Mouse (Mus musculus) kidney, postnatal 0 days (tissue): ENCODE measurements around the gene Aacs. TPM values are rescaled to one million over a fixed set of nuclear protein-coding genes. Genes with fewer than 3 reads are reported as not detected.

Source experiments
- ATAC-seq: fragments of 200-750 bp; cut with Nextera tagmentation; replicated peaks from 2 replicates; pipeline ENCODE4 v1.8.0; 2017; ENCODE audit warnings: low read depth, moderate number of reproducible peaks, moderate TSS enrichment, moderate library complexity; ENCODE audit not compliant: low FRiP score
- DNase-seq: peaks from one replicate; pipeline ENCODE4 v3.0.0-alpha.2; 2016; ENCODE audit warnings: low spot score
- H3K27ac ChIP-seq: fragments of 300-500 bp; sonication (generic); 2 replicates; pipeline ENCODE4 v1.5.1; 2014; ENCODE audit warnings: mild to moderate bottlenecking
- H3K27me3 ChIP-seq: fragments of 300-500 bp; sonication (generic); 2 replicates; pipeline ENCODE4 v1.6.1; 2014; ENCODE audit warnings: low read length, mixed read lengths; ENCODE audit not compliant: insufficient read depth
- H3K36me3 ChIP-seq: fragments of 300-500 bp; sonication (generic); 2 replicates; pipeline ENCODE4 v1.6.1; 2014; ENCODE audit warnings: low read length, mixed read lengths; ENCODE audit not compliant: insufficient read depth
- H3K4me1 ChIP-seq: fragments of 300-500 bp; sonication (generic); replicated peaks from 2 replicates; pipeline ENCODE4 v1.6.1; 2014; ENCODE audit warnings: antibody characterized with exemption, low read length, mixed read lengths; ENCODE audit not compliant: insufficient read depth
- H3K4me2 ChIP-seq: fragments of 300-500 bp; sonication (generic); 2 replicates; pipeline ENCODE4 v1.6.1; 2014; ENCODE audit warnings: mild to moderate bottlenecking, low read length, moderate library complexity, mixed read lengths
- H3K4me3 ChIP-seq: fragments of 300-500 bp; sonication (generic); replicated peaks from 2 replicates; pipeline ENCODE4 v1.5.1; 2014; ENCODE audit warnings: low read depth, low read length
- H3K9ac ChIP-seq: fragments of 300-500 bp; sonication (generic); 2 replicates; pipeline ENCODE4 v1.6.1; 2014; ENCODE audit warnings: low read depth, low read length
- H3K9me3 ChIP-seq: fragments of 300-500 bp; sonication (generic); replicated peaks from 2 replicates; pipeline ENCODE4 v1.6.1; 2016; ENCODE audit warnings: low read length, inconsistent platforms, mixed read lengths
- CTCF ChIP-seq: IDR thresholded peaks from 2 replicates; pipeline ENCODE4 v1.5.1; 2016; ENCODE audit warnings: antibody characterized with exemption, low read depth, mild to moderate bottlenecking, moderate library complexity
- WGBS: fragments of 180-500 bp; shearing (Covaris S2); extraction: QIAGEN DNeasy Blood & Tissue Kit; methylation state at CpG from one replicate; pipeline ENCODE4 v1.1.7; 2014; 5-methylcytosine and 5-hydroxymethylcytosine counted together
- polyA plus RNA-seq: library from polyadenylated mRNA; unstranded; fragments of >200 nt; fragmentation: Nextera tagmentation; extraction: Ambion mirVana; gene quantifications from 2 replicates; pipeline ENCODE4 v1.2.1, GENCODE M21; 2015

The Aacs gene
- polyA plus RNA-seq, 1 experiment from 2014 or later, result 22.0 TPM

DNA sequence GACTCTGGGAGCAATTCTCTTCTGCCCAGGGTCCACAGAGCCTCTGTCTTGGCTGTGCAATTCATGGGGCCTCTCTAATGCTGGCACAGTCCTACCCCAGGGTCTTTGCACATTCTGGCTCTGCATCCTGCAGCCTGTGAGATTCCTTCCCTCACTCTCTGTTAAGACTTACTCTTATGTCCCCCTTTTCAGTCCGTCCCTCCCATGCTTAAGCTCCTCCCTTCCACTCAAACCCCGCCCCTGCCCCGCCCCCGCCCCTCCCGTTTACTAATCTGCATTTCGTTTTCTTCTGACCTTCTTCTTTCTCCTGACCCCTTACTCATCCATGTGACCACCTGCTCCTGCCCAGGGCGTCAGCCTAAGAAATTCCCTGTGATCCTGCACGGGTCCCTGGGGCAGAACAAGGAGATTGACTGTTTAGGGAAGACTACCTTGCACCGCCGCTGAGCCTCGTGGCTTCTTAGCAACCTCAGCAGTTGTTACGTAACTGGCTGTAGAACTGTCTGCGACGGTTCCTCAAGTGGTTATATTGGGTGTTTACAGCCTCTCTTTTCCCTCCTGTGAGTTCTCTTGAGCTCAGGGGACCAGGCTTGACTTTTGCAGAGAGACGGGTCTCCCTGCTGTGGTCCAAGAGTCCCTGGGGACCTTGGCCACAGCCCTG is 45.4 kb downstream of the Aacs start:
- ATAC-seq (no peak), DNase-seq (no peak)
- H3K27me3 ChIP-seq, result no peaks in the 10 kb centered on the region
- no peak for TF ChIP-seq CTCF
- H3K27ac ChIP-seq, result no peak overlapping the region
- H3K4me3 ChIP-seq, result no peak overlapping the region
- WGBS, result 23% methylated on average over 15 of the region's 15 CpGs
- H3K36me3 ChIP-seq, result 0 out of 2 replicates have a peak, but pooled peaks cover 10% of the 10 kb centered on the region
- no peaks in the 10 kb centered on the region for H3K9me3 ChIP-seq
- no peak overlapping the region for H3K9ac ChIP-seq
- H3K4me2 ChIP-seq, result no peak overlapping the region
- no peaks in the 10 kb centered on the region for H3K4me1 ChIP-seq

DNA sequence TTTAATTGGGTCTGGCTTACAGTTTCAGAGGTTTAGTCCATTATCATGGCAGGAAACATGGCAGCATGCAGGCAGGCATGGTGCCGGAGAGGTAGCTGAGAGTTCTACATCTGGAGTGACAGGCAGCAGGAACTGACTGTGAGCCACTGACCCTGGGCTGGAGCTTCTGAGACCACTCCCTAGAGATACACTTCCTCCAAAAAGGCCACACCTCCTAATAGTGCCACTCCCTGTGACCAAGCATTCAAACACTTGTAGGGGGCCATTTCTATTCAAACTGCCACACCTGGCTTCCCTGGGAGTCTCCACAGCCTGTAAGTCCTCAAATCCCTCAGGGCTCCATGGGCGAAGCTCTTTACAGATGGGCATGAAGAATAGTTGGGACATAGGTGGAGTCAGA is 47.7 kb downstream of the Aacs start:
- H3K9ac ChIP-seq, result no peak overlapping the region
- H3K9me3 ChIP-seq, result no peaks in the 10 kb centered on the region
- H3K27me3 ChIP-seq, result no peaks in the 10 kb centered on the region
- 0 out of 2 replicates have a peak, but pooled peaks cover 5% of the 10 kb centered on the region for H3K36me3 ChIP-seq
- no peak overlapping the region for H3K4me3 ChIP-seq
- 88% methylated on average over 2 of the region's 2 CpGs for WGBS
- H3K27ac ChIP-seq, result no peak overlapping the region
- H3K4me2 ChIP-seq, result no peak overlapping the region
- TF ChIP-seq CTCF, result no peak
- ATAC-seq, result no peak
- no peak for DNase-seq
- no peaks in the 10 kb centered on the region for H3K4me1 ChIP-seq

DNA sequence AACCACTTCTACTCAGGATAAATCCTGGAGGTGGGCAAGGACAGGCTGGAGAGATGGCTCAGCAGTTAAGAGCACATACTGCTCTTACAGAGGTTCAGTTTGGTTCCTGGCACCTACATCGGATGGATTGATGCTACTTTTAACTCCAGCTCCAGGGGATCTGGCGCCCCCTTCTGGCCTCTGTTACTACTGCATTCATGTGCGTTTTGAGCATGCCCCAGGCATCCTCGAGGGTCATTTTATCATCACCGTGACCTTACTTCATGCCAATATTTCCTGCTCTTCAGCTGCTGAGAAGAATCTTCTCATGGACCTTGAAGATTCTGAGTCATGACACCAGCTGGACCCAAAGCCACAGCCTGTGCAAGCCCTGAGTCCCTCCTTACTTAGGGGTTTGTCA is 49.9 kb downstream of the Aacs start:
- no peak overlapping the region for H3K9ac ChIP-seq
- H3K4me2 ChIP-seq, result no peak overlapping the region
- ATAC-seq (no peak), DNase-seq (no peak)
- no peaks in the 10 kb centered on the region for H3K4me1 ChIP-seq
- 0 out of 2 replicates have a peak, but pooled peaks cover 5% of the 10 kb centered on the region for H3K36me3 ChIP-seq
- H3K9me3 ChIP-seq, result no peaks in the 10 kb centered on the region
- no peak overlapping the region for H3K27ac ChIP-seq
- H3K4me3 ChIP-seq, result no peak overlapping the region
- peaks cover 6% of the 10 kb centered on the region; the same call in 1 of the 2 replicates for H3K27me3 ChIP-seq
- peak; percentile 44; the same call in 1 of the 2 replicates for TF ChIP-seq CTCF
- WGBS, result 58% methylated on average over 5 of the region's 5 CpGs

DNA sequence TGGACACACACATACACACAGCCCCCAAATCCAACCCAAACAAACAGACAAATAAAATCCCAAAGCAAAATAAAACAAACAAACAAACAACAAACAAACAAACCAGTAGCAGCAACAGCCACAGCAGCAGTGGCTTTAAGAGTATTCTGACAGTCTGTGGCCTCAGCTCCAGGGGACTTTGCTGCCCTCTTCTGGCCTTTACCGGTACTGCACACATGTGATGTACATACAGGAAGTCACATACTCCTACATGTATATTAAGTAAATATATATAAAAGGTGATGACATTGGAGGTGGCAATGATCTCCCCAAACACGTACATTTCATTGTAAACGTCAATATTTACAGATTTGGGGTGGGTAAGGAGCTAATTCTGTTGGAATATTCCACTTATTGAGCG is 50.9 kb downstream of the Aacs start:
- Histone ChIP-seq H3K9me3 (no peaks in the 10 kb centered on the region), H3K4me2 (no peak overlapping the region), H3K4me3 (no peak overlapping the region), H3K27me3 (peaks cover 6% of the 10 kb centered on the region; the same call in 1 of the 2 replicates), H3K4me1 (no peaks in the 10 kb centered on the region), H3K9ac (no peak overlapping the region), H3K36me3 (0 out of 2 replicates have a peak, but pooled peaks cover 5% of the 10 kb centered on the region), H3K27ac (no peak overlapping the region)
- peak; percentile 50 for TF ChIP-seq CTCF
- ATAC-seq (no peak), DNase-seq (no peak)
- 81% methylated on average over 4 of the region's 4 CpGs for WGBS

DNA sequence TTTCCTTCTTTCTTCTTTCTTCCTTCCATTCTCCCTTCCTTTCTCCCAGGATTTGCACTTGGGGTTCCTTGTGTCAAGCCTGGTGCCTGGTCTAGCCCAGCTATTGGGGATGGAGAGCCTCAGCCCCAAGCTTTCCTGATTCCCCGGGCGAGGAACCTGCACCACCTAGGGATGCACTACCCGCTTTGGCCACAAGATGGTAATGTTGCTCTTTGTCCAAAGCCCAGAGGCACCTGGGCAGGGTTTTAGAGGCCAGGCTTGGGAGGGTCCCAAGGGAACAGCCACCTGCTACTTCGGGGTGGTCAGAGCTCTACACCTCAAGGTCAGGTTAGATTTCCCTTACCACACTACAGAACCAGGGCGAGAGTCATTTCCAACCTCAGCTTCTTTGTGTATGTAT is 53.5 kb downstream of the Aacs start:
- WGBS, result under 1% methylated on average over 5 of the region's 5 CpGs
- ATAC-seq, result no peak
- no peak overlapping the region for H3K4me3 ChIP-seq
- no peak overlapping the region for H3K4me2 ChIP-seq
- no peak overlapping the region for H3K27ac ChIP-seq
- DNase-seq, result peak; percentile 65
- peak; percentile 94 for TF ChIP-seq CTCF
- no peaks in the 10 kb centered on the region for H3K36me3 ChIP-seq
- no peak overlapping the region for H3K9ac ChIP-seq
- no peaks in the 10 kb centered on the region for H3K9me3 ChIP-seq
- H3K4me1 ChIP-seq, result peaks cover 6% of the 10 kb centered on the region
- H3K27me3 ChIP-seq, result peaks cover 31% of the 10 kb centered on the region

DNA sequence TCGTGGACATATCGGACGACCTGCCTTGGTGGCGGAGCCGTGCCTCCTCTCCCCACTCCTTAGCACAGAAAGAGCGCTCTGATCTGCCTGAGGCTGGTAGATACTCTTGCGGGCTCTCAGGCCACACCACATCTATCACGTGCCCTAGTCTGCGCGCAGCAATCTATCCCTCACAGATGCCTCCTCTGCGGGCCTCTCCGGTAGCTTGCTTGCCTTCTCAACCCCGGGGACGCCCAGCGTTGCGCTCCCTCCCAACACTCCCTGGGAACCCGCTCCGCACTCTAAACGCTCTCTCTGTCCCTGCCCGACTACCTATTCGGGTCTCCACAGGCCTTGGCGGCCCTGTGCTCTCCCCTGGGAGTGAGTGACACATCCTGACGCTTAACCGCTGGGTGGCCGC is 56.0 kb downstream of the Aacs start, which contains the start of gene Tmem132b:
TSS of gene Tmem132b (plus strand) at position 141 of the 400 bp plus-strand sequence.
- H3K4me3 ChIP-seq, result peak within 1 kb of the TSS; percentile 42
- 3% methylated on average over 25 of the region's 25 CpGs for WGBS
- TF ChIP-seq CTCF, result no peak
- H3K36me3 ChIP-seq, result no peaks in the 10 kb centered on the region
- H3K4me1 ChIP-seq, result peaks cover 14% of the 10 kb centered on the region
- ATAC-seq (no peak), DNase-seq (peak; percentile 20)
- H3K9me3 ChIP-seq, result no peaks in the 10 kb centered on the region
- H3K27ac ChIP-seq, result no peak within 1 kb of the TSS
- H3K9ac ChIP-seq, result no peak within 1 kb of the TSS
- H3K4me2 ChIP-seq, result peak within 1 kb of the TSS; percentile 77
- H3K27me3 ChIP-seq, result peaks cover 36% of the 10 kb centered on the region

DNA sequence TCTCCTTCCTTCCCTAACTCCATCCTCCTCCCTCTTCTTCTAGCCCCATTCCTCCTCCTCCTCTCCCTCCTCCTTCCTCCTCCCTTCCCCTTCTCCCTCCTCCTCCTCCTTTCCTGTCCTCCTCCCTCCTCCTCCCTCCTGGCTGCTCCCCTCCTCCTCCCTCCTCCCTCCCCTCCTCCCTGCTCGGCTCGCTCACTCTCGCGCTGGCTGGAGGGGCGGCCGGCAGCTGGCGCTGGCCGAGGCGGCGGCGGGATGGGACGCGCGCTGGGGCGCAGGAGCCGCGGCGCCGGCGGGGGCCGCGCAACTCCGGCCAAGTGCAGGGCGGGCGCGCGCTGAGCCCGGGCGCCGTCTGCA is 56.6 kb downstream of the Aacs start:
- peak; percentile 44 for DNase-seq
- no peak for ATAC-seq
- Histone ChIP-seq H3K4me3 (peak overlapping the region; percentile 42), H3K4me2 (peak overlapping the region; percentile 77), H3K4me1 (peaks cover 14% of the 10 kb centered on the region), H3K27ac (no peak overlapping the region), H3K27me3 (peaks cover 36% of the 10 kb centered on the region), H3K36me3 (no peaks in the 10 kb centered on the region), H3K9me3 (no peaks in the 10 kb centered on the region), H3K9ac (no peak overlapping the region)
- TF ChIP-seq CTCF, result no peak
- WGBS, result 0% methylated on average over 30 of the region's 30 CpGs
